Mouse (Mus musculus) lung, adult 2 months (tissue): ENCODE results near the gene D630023F18Rik.

Experiments
- CTCF ChIP-seq: fragments of 200-500 bp; IDR thresholded peaks from 2 replicates; pipeline ENCODE4 v1.5.1; 2011; ENCODE audit warnings: mild to moderate bottlenecking, low read length, control low read depth; ENCODE audit not compliant: insufficient read depth
- POLR2A ChIP-seq: fragments of 200-500 bp; IDR thresholded peaks from 2 replicates; pipeline ENCODE4 v1.6.1; 2011; ENCODE audit warnings: low read depth, mild to moderate bottlenecking, control low read depth, low read length, borderline replicate concordance; ENCODE audit errors: extremely low read depth

DNA sequence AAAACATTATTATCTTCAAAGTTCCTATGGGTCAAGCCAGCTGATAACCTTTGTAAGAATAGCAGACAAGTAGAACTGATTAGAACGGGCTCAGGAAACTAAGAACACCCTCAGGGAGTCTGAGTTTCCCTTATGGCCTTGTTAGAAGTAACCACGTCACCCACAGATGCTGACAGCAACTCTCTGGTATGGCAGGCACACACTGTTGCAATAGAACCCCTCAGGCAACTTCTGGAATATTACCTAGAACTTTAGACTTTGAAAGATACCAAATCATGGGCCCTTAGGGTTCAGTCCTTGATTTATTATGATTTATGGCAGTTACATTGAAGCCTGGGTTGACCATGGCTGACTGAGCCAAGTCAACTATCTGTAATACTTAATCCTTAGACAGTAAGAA lies 23.6 kb upstream of the D630023F18Rik start:
- TF ChIP-seq CTCF (no peak), POLR2A (no peak)
